11 mouse cellular contexts compared by ENCODE assay signal in genomic region chr19:7558675-7559074, GRCm38 (mm10). TPM values are rescaled to one million over a fixed set of nuclear protein-coding genes. Genes with fewer than 3 reads are reported as not detected.
DNase-seq lines count a peak whose midpoint lies in the region; ATAC-seq lines count a peak whose summit lies in the region.
"Had no signal": no experiment of that assay in that cellular context is flagged by ENCODE, and none has a peak within 500 bp of the region (broad histone marks: within the 10 kb centered on the region; RNA-seq: fewer than 3 reads in every experiment).

No protein-coding gene starts in this region.

- H3K4me2 ChIP-seq in liver, embryonic 11.5 days: peak overlapping the region; percentile 70
- H3K4me2 ChIP-seq in embryonic facial prominence, embryonic 13.5 days: peak overlapping the region; percentile 76; the same call in 1 of the 2 replicates
- H3K4me2 ChIP-seq in liver, embryonic 16.5 days (ENCODE audit: low read depth, low read length): peak overlapping the region; percentile 82

- intact Hi-C loops in left cerebral cortex, postnatal 25 days (cut with DNase I): no loop called here
- intact Hi-C loops in left cerebral cortex, postnatal 10 days (cut with DNase I): no loop called here

- DNase-seq in liver, embryonic 11.5 days (ENCODE audit: low spot score): no peak
- DNase-seq in liver: no peak
- DNase-seq in left cerebral cortex, postnatal 25 days (ENCODE audit: low spot score in 2 of 2): no peak
- no peak for DNase-seq in left cerebral cortex, postnatal 10 days (ENCODE audit: extremely low spot score in 1 of 2, low spot score in 2 of 2)
- DNase-seq: adrenal gland, adult 8-10 months had no signal

- H3K36me3 ChIP-seq in erythroblast, embryonic 14.5 days (ENCODE audit: control insufficient read depth): peaks cover 45% of the 10 kb centered on the region
- no peaks in the 10 kb centered on the region for H3K36me3 ChIP-seq in liver, embryonic 11.5 days (ENCODE audit: control insufficient read depth, insufficient read depth, low read length)
- H3K36me3 ChIP-seq in embryonic facial prominence, embryonic 13.5 days: no peaks in the 10 kb centered on the region
- H3K36me3 ChIP-seq in liver, embryonic 16.5 days (ENCODE audit: control insufficient read depth, insufficient read depth): no peaks in the 10 kb centered on the region
- H3K36me3 ChIP-seq: midbrain, embryonic 15.5 days had no signal

- no peaks in the 10 kb centered on the region for H3K27me3 ChIP-seq in erythroblast, embryonic 14.5 days (ENCODE audit: control insufficient read depth)
- no peaks in the 10 kb centered on the region for H3K27me3 ChIP-seq in liver, embryonic 11.5 days (replicated peaks; ENCODE audit: control insufficient read depth, insufficient read depth, low read length)
- H3K27me3 ChIP-seq in embryonic facial prominence, embryonic 13.5 days: no peaks in the 10 kb centered on the region
- no peaks in the 10 kb centered on the region for H3K27me3 ChIP-seq in liver, embryonic 16.5 days (ENCODE audit: control insufficient read depth, insufficient read depth, low read depth, low read length)

- H3K9me3 ChIP-seq in erythroblast, embryonic 14.5 days (ENCODE audit: control insufficient read depth, low read length): no peaks in the 10 kb centered on the region
- no peaks in the 10 kb centered on the region for H3K9me3 ChIP-seq in liver, embryonic 11.5 days (ENCODE audit: control insufficient read depth, low read length)
- no peaks in the 10 kb centered on the region for H3K9me3 ChIP-seq in embryonic facial prominence, embryonic 13.5 days
- no peaks in the 10 kb centered on the region for H3K9me3 ChIP-seq in liver, embryonic 16.5 days (replicated peaks; ENCODE audit: control insufficient read depth, low read length)
- H3K9me3 ChIP-seq: midbrain, embryonic 15.5 days had no signal

- peak overlapping the region; percentile 2; the same call in 1 of the 2 replicates for H3K9ac ChIP-seq in liver, embryonic 11.5 days (ENCODE audit: low read depth, low read length)
- no peak overlapping the region for H3K9ac ChIP-seq in embryonic facial prominence, embryonic 13.5 days
- peak overlapping the region; percentile 87 for H3K9ac ChIP-seq in liver, embryonic 16.5 days (ENCODE audit: low read depth, low read length)
- H3K9ac ChIP-seq: midbrain, embryonic 15.5 days had no signal

- 77% methylated on average over 4 of the region's 4 CpGs for WGBS in liver, embryonic 11.5 days
- WGBS in embryonic facial prominence, embryonic 13.5 days: 57% methylated on average over 4 of the region's 4 CpGs
- WGBS in liver, embryonic 16.5 days (ENCODE audit: insufficient replicate concordance): 65% methylated on average over 4 of the region's 4 CpGs

- no peak for ATAC-seq in erythroblast, adult 5-6 weeks (replicated peaks; ENCODE audit: low FRiP score, poor library complexity, severe bottlenecking)
- no peak for ATAC-seq in liver, embryonic 11.5 days (replicated peaks; ENCODE audit: low FRiP score)
- no peak for ATAC-seq in embryonic facial prominence, embryonic 13.5 days (ENCODE audit: insufficient number of reproducible peaks, insufficient read depth, low FRiP score, low TSS enrichment, low read depth)
- no peak for ATAC-seq in liver, embryonic 16.5 days (ENCODE audit: low read depth)
- ATAC-seq: midbrain, embryonic 15.5 days had no signal

- H3K4me3 ChIP-seq in erythroblast, embryonic 14.5 days (replicated peaks): peak overlapping the region; percentile 87
- H3K4me3 ChIP-seq in liver, embryonic 11.5 days (ENCODE audit: low read depth, low read length): peak overlapping the region; percentile 53
- H3K4me3 ChIP-seq in embryonic facial prominence, embryonic 13.5 days: 0 out of 2 replicates have a peak overlapping the region, but pooled peaks have one; percentile 49
- H3K4me3 ChIP-seq in liver, embryonic 16.5 days (ENCODE audit: low read depth, low read length): peak overlapping the region; percentile 78

- no peak overlapping the region for H3K27ac ChIP-seq in liver, embryonic 11.5 days (ENCODE audit: low read depth, low read length)
- no peak overlapping the region for H3K27ac ChIP-seq in embryonic facial prominence, embryonic 13.5 days
- no peak overlapping the region for H3K27ac ChIP-seq in liver, embryonic 16.5 days (ENCODE audit: low read length)
- H3K27ac ChIP-seq: midbrain, embryonic 15.5 days had no signal

- H3K4me1 ChIP-seq in erythroblast, embryonic 14.5 days (ENCODE audit: control insufficient read depth): peaks cover 64% of the 10 kb centered on the region
- H3K4me1 ChIP-seq in liver, embryonic 11.5 days (replicated peaks; ENCODE audit: control insufficient read depth, insufficient read depth, low read length): peaks cover 5% of the 10 kb centered on the region; the same call in 1 of the 2 replicates
- peaks cover 32% of the 10 kb centered on the region for H3K4me1 ChIP-seq in embryonic facial prominence, embryonic 13.5 days
- peaks cover 17% of the 10 kb centered on the region for H3K4me1 ChIP-seq in liver, embryonic 16.5 days (ENCODE audit: control insufficient read depth, low read depth, low read length)

RNA-seq across cellular contexts. Expression of gene Pla2g16, which starts 1.4 kb away (rescaled TPM):
- polyA plus RNA-seq in erythroblast, embryonic 14.5 days (2012): 5.9 and 6.6 TPM in 2 replicates
- 78.4 and 83.0 TPM in 2 replicates for total RNA-seq in erythroblast, adult 5-6 weeks (2015; ENCODE audit: low replicate concordance)
- 120 and 165 TPM in 2 replicates for total RNA-seq in erythroblast, adult 5-6 weeks (2017; ENCODE audit: low replicate concordance)
- 16.0 TPM in 2 replicates for polyA plus RNA-seq in liver, embryonic 11.5 days (2014; fragmentation: Nextera tagmentation; extraction: Ambion mirVana)
- 9.2 and 10.0 TPM in 2 replicates for polyA plus RNA-seq in embryonic facial prominence, embryonic 13.5 days (2015; fragmentation: Nextera tagmentation; extraction: Ambion mirVana)
- polyA plus RNA-seq in liver, embryonic 16.5 days (2015; fragmentation: Nextera tagmentation; extraction: Ambion mirVana): 18.8 and 23.0 TPM in 2 replicates
- 10 to 100 TPM; 21.5 to 21.7 TPM for total RNA-seq in left cerebral cortex, postnatal 25 days (2021)
- total RNA-seq in left cerebral cortex, postnatal 10 days (2021): 1 to 10 TPM; 8.0 to 8.5 TPM

RNA-seq across cellular contexts. Expression of gene Lgals12, which starts 48.3 kb away (rescaled TPM):
- not detected in 2 replicates for polyA plus RNA-seq in erythroblast, embryonic 14.5 days (2012)
- total RNA-seq in erythroblast, adult 5-6 weeks (2015; ENCODE audit: low replicate concordance): not detected in 2 replicates
- not detected in 2 replicates for total RNA-seq in erythroblast, adult 5-6 weeks (2017; ENCODE audit: low replicate concordance)
- polyA plus RNA-seq in liver, embryonic 11.5 days (2014; fragmentation: Nextera tagmentation; extraction: Ambion mirVana): not detected in 2 replicates
- polyA plus RNA-seq in embryonic facial prominence, embryonic 13.5 days (2015; fragmentation: Nextera tagmentation; extraction: Ambion mirVana): 0.45 and 0.65 TPM in 2 replicates
- 0.05 TPM in 1 of 2 replicates, not detected in the other for polyA plus RNA-seq in liver, embryonic 16.5 days (2015; fragmentation: Nextera tagmentation; extraction: Ambion mirVana)
- under 1 TPM; 0.16 to 0.64 TPM for total RNA-seq in left cerebral cortex, postnatal 25 days (2021)
- total RNA-seq in left cerebral cortex, postnatal 10 days (2021): under 1 TPM; 0.26 to 0.28 TPM
- total RNA-seq: granulocyte monocyte progenitor cell, adult 5-6 weeks had no signal

RNA-seq across cellular contexts. Expression of gene Hrasls5, which starts 53.7 kb away (rescaled TPM):
- polyA plus RNA-seq in erythroblast, embryonic 14.5 days (2012): not detected in 2 replicates
- not detected in 2 replicates for total RNA-seq in erythroblast, adult 5-6 weeks (2015; ENCODE audit: low replicate concordance)
- 2.0 TPM in 1 of 2 replicates, not detected in the other for total RNA-seq in erythroblast, adult 5-6 weeks (2017; ENCODE audit: low replicate concordance)
- not detected in 2 replicates for polyA plus RNA-seq in liver, embryonic 11.5 days (2014; fragmentation: Nextera tagmentation; extraction: Ambion mirVana)
- polyA plus RNA-seq in embryonic facial prominence, embryonic 13.5 days (2015; fragmentation: Nextera tagmentation; extraction: Ambion mirVana): not detected in 2 replicates
- polyA plus RNA-seq in liver, embryonic 16.5 days (2015; fragmentation: Nextera tagmentation; extraction: Ambion mirVana): not detected in 2 replicates
- total RNA-seq in left cerebral cortex, postnatal 25 days (2021): not detected
- total RNA-seq in left cerebral cortex, postnatal 10 days (2021): not detected
- total RNA-seq: granulocyte monocyte progenitor cell, adult 5-6 weeks had no signal
- polyA plus RNA-seq: midbrain, embryonic 15.5 days had no signal
